Mouse (Mus musculus) kidney, adult 2 months (tissue): Measurements from ENCODE around the gene Lsm14b. TPM values are rescaled to one million over a fixed set of nuclear protein-coding genes. Genes with fewer than 3 reads are reported as not detected.
A peak's percentile ranks its signal among the peaks of the same experiment; 100 is the strongest.

Source experiments
- DNase-seq: peaks from one replicate; pipeline ENCODE4 v3.0.0; 2021
- H3K27ac ChIP-seq: fragments of 200-500 bp; 2 replicates; pipeline ENCODE4 v1.5.1; 2012; ENCODE audit warnings: low read depth, low read length, control low read depth, inconsistent platforms; ENCODE audit not compliant: insufficient read depth
- H3K27me3 ChIP-seq: fragments of 200-500 bp; replicated peaks from 2 replicates; pipeline ENCODE4 v1.6.1; 2012; ENCODE audit warnings: mild to moderate bottlenecking, moderate library complexity, low read length, inconsistent platforms; ENCODE audit not compliant: control insufficient read depth, insufficient read depth
- H3K36me3 ChIP-seq: fragments of 200-500 bp; 2 replicates; pipeline ENCODE4 v1.6.1; 2012; ENCODE audit warnings: mild to moderate bottlenecking, moderate library complexity, low read length, inconsistent platforms; ENCODE audit not compliant: control insufficient read depth, insufficient read depth
- H3K4me1 ChIP-seq: fragments of 200-500 bp; 2 replicates; pipeline ENCODE4 v1.6.1; 2011; ENCODE audit warnings: low read length; ENCODE audit not compliant: control insufficient read depth, insufficient read depth
- H3K4me3 ChIP-seq: fragments of 200-500 bp; 2 replicates; pipeline ENCODE4 v1.5.1; 2011; ENCODE audit warnings: mild to moderate bottlenecking, low read depth, low read length, control low read depth; ENCODE audit not compliant: insufficient read depth
- CTCF ChIP-seq: fragments of 200-500 bp; conservative IDR thresholded peaks from 2 replicates; pipeline ENCODE4 v1.5.1; 2011; ENCODE audit warnings: low read depth, mild to moderate bottlenecking, control low read depth, low read length, moderate library complexity, mixed read lengths; ENCODE audit not compliant: insufficient read depth, insufficient read length
- POLR2A ChIP-seq: fragments of 200-500 bp; IDR thresholded peaks from one replicate; pipeline ENCODE4 v1.6.1; 2011; ENCODE audit warnings: low read depth, low read length, control low read depth
- WGBS: fragments of 180-500 bp; shearing (Covaris S2); methylation state at CpG from one replicate; pipeline ENCODE4 v1.1.7; 2018; 5-methylcytosine and 5-hydroxymethylcytosine counted together
- polyA plus RNA-seq: library from polyadenylated mRNA; depleted of rRNA; stranded (reverse); fragments of >200 nt; gene quantifications from 2 replicates; pipeline ENCODE4 v1.2.3, GENCODE M21; 2012

Gene Lsm14b
- polyA plus RNA-seq, 1 experiment = 29.5 TPM

GRCm38 (mm10) chr2:180020091-180020661, 4.6 kb upstream of the Lsm14b start:
- H3K4me3 ChIP-seq = no peak overlapping the region
- no peak overlapping the region for H3K27ac ChIP-seq
- no peak for DNase-seq
- no peak for TF ChIP-seq CTCF
- no peak for TF ChIP-seq POLR2A
- no peaks in the 10 kb centered on the region for H3K27me3 ChIP-seq
- no peaks in the 10 kb centered on the region for H3K36me3 ChIP-seq
- 79% methylated on average over 7 of the region's 7 CpGs for WGBS
- no peaks in the 10 kb centered on the region for H3K4me1 ChIP-seq

DNA sequence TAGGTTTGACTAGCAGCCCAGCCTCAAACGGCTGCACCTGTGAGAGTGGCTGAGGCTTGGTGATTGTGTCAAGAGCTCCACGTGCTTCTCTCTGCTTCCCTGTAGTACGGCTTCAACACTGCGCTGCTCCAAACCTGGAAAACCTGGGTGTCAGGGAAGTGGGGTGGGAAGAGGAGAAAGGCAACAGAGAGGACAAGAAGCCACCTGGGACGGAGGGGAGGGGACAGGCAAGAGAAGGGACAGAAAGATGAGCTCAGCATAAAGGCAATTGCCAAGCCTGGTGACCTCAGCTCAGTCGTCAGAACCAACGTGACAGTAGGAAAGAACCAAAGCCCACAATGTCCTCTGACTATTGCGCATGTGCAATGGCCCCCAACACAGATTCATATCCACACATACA, 3.9 kb upstream of the Lsm14b start:
- no peaks in the 10 kb centered on the region; the same call in 1 of the 2 replicates for H3K4me1 ChIP-seq
- DNase-seq = no peak
- TF ChIP-seq CTCF (no peak), POLR2A (no peak)
- H3K27me3 ChIP-seq = no peaks in the 10 kb centered on the region
- no peak overlapping the region for H3K4me3 ChIP-seq
- WGBS = 85% methylated on average over 8 of the region's 8 CpGs
- H3K36me3 ChIP-seq = no peaks in the 10 kb centered on the region
- no peak overlapping the region for H3K27ac ChIP-seq

GRCm38 (mm10) chr2:180022751-180023150, 2.0 kb upstream of the Lsm14b start:
- Histone ChIP-seq H3K4me3 (no peak overlapping the region), H3K27me3 (no peaks in the 10 kb centered on the region), H3K36me3 (no peaks in the 10 kb centered on the region), H3K27ac (no peak overlapping the region), H3K4me1 (no peaks in the 10 kb centered on the region; the same call in 1 of the 2 replicates)
- DNase-seq = no peak
- TF ChIP-seq CTCF = no peak
- no peak for TF ChIP-seq POLR2A
- WGBS = 67% methylated on average over 6 of the region's 6 CpGs

GRCm38 (mm10) chr2:180025135-180025860, 511 bp downstream of the Lsm14b start:
- Histone ChIP-seq H3K4me1 (no peaks in the 10 kb centered on the region; the same call in 1 of the 2 replicates), H3K36me3 (no peaks in the 10 kb centered on the region), H3K27me3 (no peaks in the 10 kb centered on the region), H3K4me3 (peak overlapping the region; percentile 96), H3K27ac (peak overlapping the region; percentile 83)
- DNase-seq = peak; percentile 46
- TF ChIP-seq CTCF (no peak), POLR2A (no peak)
- 1% methylated on average over 82 of the region's 84 CpGs for WGBS

- H3K27ac ChIP-seq = no peak overlapping the region
- no peak for DNase-seq
- H3K4me1 ChIP-seq = no peaks in the 10 kb centered on the region; the same call in 1 of the 2 replicates
- TF ChIP-seq CTCF = no peak
- TF ChIP-seq POLR2A = no peak
- H3K27me3 ChIP-seq = no peaks in the 10 kb centered on the region
- 38% methylated on average over 6 of the region's 6 CpGs for WGBS
- H3K36me3 ChIP-seq = no peaks in the 10 kb centered on the region
- peak overlapping the region; percentile 96 for H3K4me3 ChIP-seq
These were observed 1.0 kb downstream of the Lsm14b start for GRCm38 (mm10) chr2:180025861-180026200.

DNA sequence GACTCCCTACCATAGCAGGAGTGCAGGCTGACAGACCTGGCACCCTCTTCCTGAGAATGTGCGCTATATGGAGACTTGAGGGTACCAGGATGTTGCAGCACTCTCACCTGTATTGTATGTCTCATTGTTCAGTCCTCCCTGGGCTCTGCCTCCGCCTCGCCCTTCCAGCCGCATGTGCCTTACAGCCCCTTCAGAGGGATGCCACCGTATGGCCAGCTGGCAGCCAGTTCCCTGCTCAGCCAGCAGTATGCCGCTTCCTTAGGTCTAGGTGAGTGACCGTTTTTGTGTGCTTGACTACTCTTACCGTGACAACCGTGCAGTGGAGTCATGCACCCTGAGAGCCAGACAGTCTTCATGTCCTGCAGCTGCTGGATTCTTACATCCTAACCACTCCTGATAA, 3.0 kb downstream of the Lsm14b start:
- Histone ChIP-seq H3K36me3 (no peaks in the 10 kb centered on the region), H3K4me1 (peaks cover 5% of the 10 kb centered on the region; the same call in 1 of the 2 replicates), H3K27ac (no peak overlapping the region), H3K27me3 (no peaks in the 10 kb centered on the region), H3K4me3 (no peak overlapping the region)
- no peak for DNase-seq
- 67% methylated on average over 9 of the region's 9 CpGs for WGBS
- no peak for TF ChIP-seq CTCF

GRCm38 (mm10) chr2:180031270-180031669, 6.5 kb downstream of the Lsm14b start:
- peaks cover 5% of the 10 kb centered on the region; the same call in 1 of the 2 replicates for H3K4me1 ChIP-seq
- TF ChIP-seq CTCF = no peak
- no peak for TF ChIP-seq POLR2A
- H3K27me3 ChIP-seq = no peaks in the 10 kb centered on the region
- H3K27ac ChIP-seq = peak overlapping the region; percentile 85
- 41% methylated on average over 6 of the region's 6 CpGs for WGBS
- peak; percentile 63 for DNase-seq
- H3K4me3 ChIP-seq = no peak overlapping the region
- peaks cover 3% of the 10 kb centered on the region for H3K36me3 ChIP-seq

- Histone ChIP-seq H3K4me1 (peaks cover 5% of the 10 kb centered on the region; the same call in 1 of the 2 replicates), H3K27me3 (no peaks in the 10 kb centered on the region), H3K27ac (no peak overlapping the region), H3K4me3 (no peak overlapping the region), H3K36me3 (peaks cover 7% of the 10 kb centered on the region)
- 31% methylated on average over 3 of the region's 3 CpGs for WGBS
- TF ChIP-seq CTCF = no peak
- no peak for TF ChIP-seq POLR2A
- DNase-seq = no peak
These were observed 8.1 kb downstream of the Lsm14b start for GRCm38 (mm10) chr2:180032925-180033324.
